Mouse (Mus musculus): ENCODE measurements around the gene Taldo1. TPM values are rescaled to one million over a fixed set of nuclear protein-coding genes. Genes with fewer than 3 reads are reported as not detected.

The Taldo1 gene
- polyA plus RNA-seq, 1 experiment from 2014 or later: 317 TPM

DNA sequence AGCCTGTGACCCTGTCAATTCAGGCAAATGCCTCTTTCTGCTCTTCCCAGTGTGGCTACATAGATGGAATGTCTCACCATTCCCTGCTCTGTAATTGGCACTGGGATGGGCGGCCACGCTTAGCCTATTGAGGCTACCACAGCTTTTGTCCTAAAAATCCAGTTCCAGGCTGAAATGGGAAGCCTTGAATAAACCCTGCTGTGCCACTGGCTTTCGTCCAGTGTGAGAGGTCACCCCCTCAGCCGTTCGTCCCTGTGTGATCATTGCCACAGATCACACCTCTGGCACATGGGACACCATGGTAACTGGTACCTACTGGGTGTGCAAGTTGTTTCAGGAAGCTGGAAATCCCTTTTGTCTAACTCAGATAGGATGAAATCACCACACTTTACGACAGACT lies 18.4 kb upstream of the Taldo1 start:
- Histone ChIP-seq H3K9ac (ENCODE audit: low read length) (no peak overlapping the region), H3K4me2 (ENCODE audit: low read depth, severe bottlenecking) (no peak overlapping the region), H3K4me1 (ENCODE audit: control insufficient read depth, insufficient read depth, low read length) (no peaks in the 10 kb centered on the region), H3K27ac (replicated peaks; ENCODE audit: low read depth, low read length) (no peak overlapping the region), H3K36me3 (ENCODE audit: control insufficient read depth, insufficient read depth, low read length) (no peaks in the 10 kb centered on the region), H3K9me3 (ENCODE audit: control insufficient read depth, low read length) (no peaks in the 10 kb centered on the region), H3K4me3 (ENCODE audit: low read depth, low read length) (no peak overlapping the region), H3K27me3 (ENCODE audit: control insufficient read depth, insufficient read depth, low read length) (no peaks in the 10 kb centered on the region)
- WGBS: 75% methylated on average over 6 of the region's 6 CpGs
- DNase-seq (ENCODE audit: low spot score) (no peak), ATAC-seq (ENCODE audit: insufficient number of reproducible peaks, low FRiP score, low TSS enrichment, low read depth) (no peak)

GRCm38 (mm10) chr7:141374399-141374798 lies 17.6 kb upstream of the Taldo1 start:
- no peak overlapping the region for H3K27ac ChIP-seq (replicated peaks; ENCODE audit: low read depth, low read length)
- no peak overlapping the region for H3K9ac ChIP-seq (ENCODE audit: low read length)
- H3K27me3 ChIP-seq (ENCODE audit: control insufficient read depth, insufficient read depth, low read length): no peaks in the 10 kb centered on the region
- no peaks in the 10 kb centered on the region for H3K9me3 ChIP-seq (ENCODE audit: control insufficient read depth, low read length)
- no peak for DNase-seq (ENCODE audit: low spot score)
- H3K4me1 ChIP-seq (ENCODE audit: control insufficient read depth, insufficient read depth, low read length): no peaks in the 10 kb centered on the region
- H3K4me2 ChIP-seq (ENCODE audit: low read depth, severe bottlenecking): no peak overlapping the region
- H3K36me3 ChIP-seq (ENCODE audit: control insufficient read depth, insufficient read depth, low read length): no peaks in the 10 kb centered on the region
- H3K4me3 ChIP-seq (ENCODE audit: low read depth, low read length): no peak overlapping the region
- ATAC-seq (ENCODE audit: insufficient number of reproducible peaks, low FRiP score, low TSS enrichment, low read depth): no peak

GRCm38 (mm10) chr7:141379584-141379983 lies 12.4 kb upstream of the Taldo1 start:
- no peaks in the 10 kb centered on the region for H3K4me1 ChIP-seq (ENCODE audit: control insufficient read depth, insufficient read depth, low read length)
- DNase-seq (ENCODE audit: low spot score): no peak
- H3K9ac ChIP-seq (ENCODE audit: low read length): no peak overlapping the region
- no peaks in the 10 kb centered on the region for H3K27me3 ChIP-seq (ENCODE audit: control insufficient read depth, insufficient read depth, low read length)
- 39% methylated on average over 4 of the region's 4 CpGs for WGBS
- no peak for ATAC-seq (ENCODE audit: insufficient number of reproducible peaks, low FRiP score, low TSS enrichment, low read depth)
- no peaks in the 10 kb centered on the region for H3K9me3 ChIP-seq (ENCODE audit: control insufficient read depth, low read length)
- H3K4me3 ChIP-seq (ENCODE audit: low read depth, low read length): no peak overlapping the region
- H3K27ac ChIP-seq (replicated peaks; ENCODE audit: low read depth, low read length): no peak overlapping the region
- no peak overlapping the region for H3K4me2 ChIP-seq (ENCODE audit: low read depth, severe bottlenecking)
- H3K36me3 ChIP-seq (ENCODE audit: control insufficient read depth, insufficient read depth, low read length): no peaks in the 10 kb centered on the region

DNA sequence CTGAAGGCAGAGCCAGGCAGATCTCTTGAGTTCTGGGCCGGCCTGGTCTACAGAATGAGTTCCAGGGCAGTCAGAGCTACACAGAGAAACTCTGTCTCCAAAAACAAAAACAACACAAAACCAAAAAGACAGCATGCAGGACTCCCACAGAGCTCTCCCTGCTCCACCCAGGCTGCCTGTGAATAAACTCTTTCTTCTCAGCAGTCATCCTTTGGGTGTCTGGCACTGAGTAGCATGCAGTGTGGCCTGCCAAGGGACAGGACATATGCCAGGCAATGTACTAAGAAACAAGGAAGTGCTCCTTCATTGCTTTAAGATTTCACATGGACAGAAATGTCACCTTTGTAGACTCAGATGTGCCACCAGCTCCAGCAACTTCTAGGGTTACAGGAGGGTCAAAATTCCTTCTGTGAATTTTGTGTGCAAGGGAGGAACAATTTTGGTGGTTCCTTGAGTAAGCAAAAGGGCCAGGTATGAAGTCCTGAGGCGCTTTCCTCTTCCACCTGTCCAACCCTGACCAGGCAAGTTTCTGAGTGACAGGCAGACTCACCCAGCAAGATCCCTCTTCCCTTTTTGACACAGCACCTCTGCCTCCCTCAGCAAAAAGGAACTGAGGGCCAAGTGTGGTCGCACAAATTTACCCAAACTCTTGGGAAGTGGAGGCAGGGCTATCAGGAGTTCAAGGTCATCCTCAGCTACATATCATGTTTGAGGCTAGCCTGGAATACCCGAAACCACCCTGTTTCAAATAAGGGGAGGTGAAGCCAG lies 10.7 kb upstream of the Taldo1 start:
- H3K9me3 ChIP-seq (ENCODE audit: control insufficient read depth, low read length): no peaks in the 10 kb centered on the region
- no peak overlapping the region for H3K9ac ChIP-seq (ENCODE audit: low read length)
- 74% methylated on average over 4 of the region's 4 CpGs for WGBS
- ATAC-seq (ENCODE audit: insufficient number of reproducible peaks, low FRiP score, low TSS enrichment, low read depth) (no peak), DNase-seq (ENCODE audit: low spot score) (no peak)
- H3K36me3 ChIP-seq (ENCODE audit: control insufficient read depth, insufficient read depth, low read length): no peaks in the 10 kb centered on the region
- no peak overlapping the region for H3K4me2 ChIP-seq (ENCODE audit: low read depth, severe bottlenecking)
- no peaks in the 10 kb centered on the region for H3K4me1 ChIP-seq (ENCODE audit: control insufficient read depth, insufficient read depth, low read length)
- no peaks in the 10 kb centered on the region for H3K27me3 ChIP-seq (ENCODE audit: control insufficient read depth, insufficient read depth, low read length)
- no peak overlapping the region for H3K4me3 ChIP-seq (ENCODE audit: low read depth, low read length)
- H3K27ac ChIP-seq (replicated peaks; ENCODE audit: low read depth, low read length): no peak overlapping the region

DNA sequence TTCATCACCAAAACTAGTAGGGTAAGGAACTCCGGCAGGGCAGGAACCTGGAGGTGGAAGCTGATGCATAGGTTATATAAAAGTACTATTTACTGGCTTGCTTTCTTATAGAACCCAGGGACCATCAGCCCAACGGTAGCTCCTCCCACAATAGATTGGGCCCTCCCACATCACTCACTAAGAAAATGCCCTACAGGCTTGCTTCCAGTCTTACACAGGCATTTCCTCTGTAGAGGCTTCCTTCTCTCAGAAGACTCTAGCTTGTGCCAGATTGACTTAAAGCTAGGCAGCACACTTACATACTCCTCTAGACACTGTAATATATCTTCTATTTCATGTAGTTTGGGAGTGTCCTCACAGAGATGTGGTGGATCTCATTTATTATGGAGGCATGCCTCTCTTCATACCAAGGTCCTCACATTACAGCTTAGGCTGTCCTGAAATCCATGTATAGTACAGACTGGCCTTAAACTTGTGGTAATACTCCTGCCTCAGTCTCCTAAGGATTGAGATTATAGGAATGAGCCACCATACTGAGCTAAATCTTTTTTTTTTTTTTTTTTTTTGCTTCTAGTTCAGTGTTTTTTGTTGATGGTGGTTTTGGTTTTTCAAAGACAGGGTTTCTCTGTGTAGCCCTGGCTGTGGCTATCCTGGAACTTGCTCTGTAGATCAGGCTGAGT lies 4.1 kb upstream of the Taldo1 start:
- H3K9me3 ChIP-seq (ENCODE audit: control insufficient read depth, low read length): no peaks in the 10 kb centered on the region

GRCm38 (mm10) chr7:141388487-141389109 lies 3.4 kb upstream of the Taldo1 start:
- H3K4me2 ChIP-seq (ENCODE audit: low read depth, severe bottlenecking): no peak overlapping the region
- no peaks in the 10 kb centered on the region for H3K27me3 ChIP-seq (ENCODE audit: control insufficient read depth, insufficient read depth, low read length)
- no peaks in the 10 kb centered on the region for H3K36me3 ChIP-seq (ENCODE audit: control insufficient read depth, insufficient read depth, low read length)
- ATAC-seq (ENCODE audit: insufficient number of reproducible peaks, low FRiP score, low TSS enrichment, low read depth) (no peak), DNase-seq (ENCODE audit: low spot score) (no peak)
- no peak overlapping the region for H3K4me3 ChIP-seq (ENCODE audit: low read depth, low read length)
- H3K9ac ChIP-seq (ENCODE audit: low read length): no peak overlapping the region
- H3K27ac ChIP-seq (replicated peaks; ENCODE audit: low read depth, low read length): no peak overlapping the region
- H3K9me3 ChIP-seq (ENCODE audit: control insufficient read depth, low read length): no peaks in the 10 kb centered on the region
- H3K4me1 ChIP-seq (ENCODE audit: control insufficient read depth, insufficient read depth, low read length): peaks cover 9% of the 10 kb centered on the region; the same call in 1 of the 2 replicates
- WGBS: 43% methylated on average over 3 of the region's 3 CpGs

More for the DNA sequence above, 4.1 kb upstream of the Taldo1 start:
- no peaks in the 10 kb centered on the region for H3K36me3 ChIP-seq (ENCODE audit: control insufficient read depth, insufficient read depth, low read length)
- no peak overlapping the region for H3K27ac ChIP-seq (replicated peaks; ENCODE audit: low read depth, low read length)
- WGBS: 54% methylated on average over 2 of the region's 2 CpGs
- DNase-seq (ENCODE audit: low spot score) (no peak), ATAC-seq (ENCODE audit: insufficient number of reproducible peaks, low FRiP score, low TSS enrichment, low read depth) (no peak)
- H3K4me1 ChIP-seq (ENCODE audit: control insufficient read depth, insufficient read depth, low read length): peaks cover 7% of the 10 kb centered on the region; the same call in 1 of the 2 replicates
- H3K4me2 ChIP-seq (ENCODE audit: low read depth, severe bottlenecking): no peak overlapping the region
- H3K27me3 ChIP-seq (ENCODE audit: control insufficient read depth, insufficient read depth, low read length): no peaks in the 10 kb centered on the region
- H3K4me3 ChIP-seq (ENCODE audit: low read depth, low read length): no peak overlapping the region
- H3K9ac ChIP-seq (ENCODE audit: low read length): no peak overlapping the region

DNA sequence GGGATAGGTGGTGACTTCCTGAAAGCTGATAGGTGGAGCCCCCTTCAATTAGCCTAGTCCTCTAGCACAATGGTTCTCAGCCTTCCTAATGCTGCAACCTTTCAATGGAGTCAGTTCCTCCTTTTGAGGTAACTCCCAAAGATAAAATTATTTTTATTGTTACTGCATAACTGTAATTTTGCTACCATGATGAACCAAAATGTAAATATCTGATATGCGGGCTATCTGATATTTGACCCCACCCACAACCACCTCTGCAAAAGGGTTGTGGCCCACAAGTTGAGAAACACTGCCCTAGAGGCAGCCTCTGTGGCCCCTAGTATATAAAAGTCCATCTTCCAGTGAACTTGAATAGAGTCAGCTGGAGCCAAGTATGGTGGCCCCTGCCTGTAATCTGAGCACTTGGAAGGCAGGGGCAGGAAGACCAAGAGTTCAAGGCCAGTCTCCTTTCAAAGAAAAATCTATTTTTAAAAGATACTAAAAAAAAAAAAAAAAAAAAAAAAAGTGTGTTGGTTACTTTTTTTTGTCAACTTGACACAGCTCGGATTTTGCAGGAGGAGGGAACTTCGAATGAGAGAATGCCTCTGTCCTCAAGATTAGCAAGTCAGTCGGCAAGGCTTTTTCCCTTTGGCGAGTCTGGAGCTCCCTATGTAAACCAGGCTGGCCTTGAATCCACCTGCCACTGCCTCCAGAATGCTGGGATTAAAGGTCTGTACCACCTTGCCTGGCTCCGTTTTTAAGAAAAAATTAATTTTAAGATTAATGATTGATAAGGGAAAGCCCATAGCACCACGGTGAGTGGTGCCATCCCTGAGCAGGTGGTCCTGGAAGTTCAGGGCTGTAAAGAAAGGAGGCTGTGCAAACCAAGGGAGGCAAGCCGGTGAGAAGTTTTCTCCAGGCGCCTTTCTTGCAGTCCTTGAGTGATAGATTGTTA lies 1.4 kb upstream of the Taldo1 start:
- Histone ChIP-seq H3K27me3 (ENCODE audit: control insufficient read depth, insufficient read depth, low read length) (no peaks in the 10 kb centered on the region), H3K4me1 (ENCODE audit: control insufficient read depth, insufficient read depth, low read length) (peaks cover 9% of the 10 kb centered on the region; the same call in 1 of the 2 replicates), H3K36me3 (ENCODE audit: control insufficient read depth, insufficient read depth, low read length) (no peaks in the 10 kb centered on the region), H3K27ac (replicated peaks; ENCODE audit: low read depth, low read length) (no peak overlapping the region), H3K9me3 (ENCODE audit: control insufficient read depth, low read length) (no peaks in the 10 kb centered on the region), H3K4me2 (ENCODE audit: low read depth, severe bottlenecking) (no peak overlapping the region), H3K4me3 (ENCODE audit: low read depth, low read length) (no peak overlapping the region), H3K9ac (ENCODE audit: low read length) (no peak overlapping the region)
- WGBS: 52% methylated on average over 9 of the region's 9 CpGs
- DNase-seq (ENCODE audit: low spot score): no peak
- ATAC-seq (ENCODE audit: insufficient number of reproducible peaks, low FRiP score, low TSS enrichment, low read depth): no peak
